ENCODE assay signal across 31 mouse cellular contexts in the genomic region with DNA sequence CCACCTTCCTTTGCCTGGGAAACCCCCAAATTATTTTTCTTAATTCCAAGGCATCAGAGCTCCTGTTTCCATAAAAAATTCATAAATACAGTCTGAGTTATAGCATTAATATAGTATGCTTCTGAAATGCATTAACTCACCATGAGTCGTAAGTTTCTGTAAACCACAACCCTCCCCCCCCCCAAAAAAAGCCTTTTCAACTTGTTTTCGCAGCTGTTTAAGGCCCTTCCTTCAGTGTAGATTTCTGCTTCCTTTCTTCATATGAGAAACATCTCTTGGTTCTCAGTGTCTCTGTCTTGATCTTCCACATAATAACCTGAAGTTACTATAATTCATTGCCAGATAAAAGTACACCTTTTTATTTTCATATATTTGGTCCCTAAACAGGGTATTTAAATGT.
"Had no signal": no experiment of that assay in that cellular context is flagged by ENCODE, and none has a peak within 500 bp of the region (broad histone marks: within the 10 kb centered on the region; RNA-seq: fewer than 3 reads in every experiment).

No protein-coding gene starts in this region.

- H3K4me2 ChIP-seq: limb, embryonic 12.5 days; limb, embryonic 13.5 days; limb, embryonic 15.5 days; liver, embryonic 11.5 days; liver, embryonic 12.5 days; liver, embryonic 13.5 days; liver, embryonic 15.5 days; lung, embryonic 14.5 days; lung, embryonic 15.5 days; midbrain, embryonic 11.5 days; midbrain, embryonic 12.5 days; midbrain, embryonic 13.5 days; midbrain, embryonic 15.5 days; neural tube, embryonic 12.5 days had no signal

- H3K9ac ChIP-seq: limb, embryonic 12.5 days; limb, embryonic 13.5 days; limb, embryonic 15.5 days; liver, embryonic 12.5 days; liver, embryonic 13.5 days; liver, embryonic 14.5 days; liver, embryonic 15.5 days; liver, postnatal 0 days; lung, embryonic 14.5 days; lung, embryonic 15.5 days; midbrain, embryonic 12.5 days; midbrain, embryonic 13.5 days; midbrain, embryonic 15.5 days; neural tube, embryonic 12.5 days had no signal

- ATAC-seq: liver, embryonic 12.5 days; liver, postnatal 0 days; lung, postnatal 0 days; midbrain, embryonic 13.5 days; midbrain, embryonic 15.5 days; midbrain, embryonic 16.5 days had no signal

- H3K36me3 ChIP-seq: limb, embryonic 10.5 days; limb, embryonic 12.5 days; limb, embryonic 13.5 days; limb, embryonic 15.5 days; liver, embryonic 12.5 days; liver, embryonic 13.5 days; liver, embryonic 15.5 days; lung, embryonic 15.5 days; midbrain, embryonic 10.5 days; midbrain, embryonic 12.5 days; midbrain, embryonic 13.5 days; midbrain, embryonic 15.5 days; neural tube, embryonic 12.5 days had no signal

- DNase-seq: left cerebral cortex, postnatal 4 days; liver; liver, embryonic 13.5 days; liver, postnatal 0 days; lung, adult 18-20 months; lung, adult 2 months; lung, embryonic 14.5 days; lung, postnatal 10 days; lung, postnatal 14 days; lung, postnatal 36 days; lung, postnatal 4 days; midbrain, embryonic 14.5 days had no signal

- H3K27ac ChIP-seq: limb, embryonic 10.5 days; limb, embryonic 12.5 days; limb, embryonic 13.5 days; limb, embryonic 15.5 days; liver, embryonic 12.5 days; liver, embryonic 13.5 days; liver, embryonic 14.5 days; liver, embryonic 15.5 days; lung, embryonic 15.5 days; macrophage; midbrain, embryonic 10.5 days; midbrain, embryonic 12.5 days; midbrain, embryonic 13.5 days; midbrain, embryonic 15.5 days; neural tube, embryonic 12.5 days had no signal

- H3K4me1 ChIP-seq: limb, embryonic 10.5 days; limb, embryonic 12.5 days; limb, embryonic 15.5 days; liver, embryonic 12.5 days; liver, embryonic 13.5 days; liver, embryonic 15.5 days; lung, embryonic 15.5 days; megakaryocyte, embryonic 14.5 days; midbrain, embryonic 10.5 days; midbrain, embryonic 12.5 days; midbrain, embryonic 13.5 days; midbrain, embryonic 15.5 days; neural tube, embryonic 12.5 days had no signal

- H3K4me3 ChIP-seq: limb, embryonic 10.5 days; limb, embryonic 12.5 days; limb, embryonic 13.5 days; limb, embryonic 15.5 days; liver, embryonic 12.5 days; liver, embryonic 13.5 days; liver, embryonic 15.5 days; lung, embryonic 15.5 days; megakaryocyte, embryonic 14.5 days; midbrain, embryonic 10.5 days; midbrain, embryonic 12.5 days; midbrain, embryonic 13.5 days; midbrain, embryonic 15.5 days; neural tube, embryonic 12.5 days had no signal

- H3K9me3 ChIP-seq: limb, embryonic 10.5 days; limb, embryonic 12.5 days; limb, embryonic 13.5 days; limb, embryonic 15.5 days; liver, embryonic 12.5 days; liver, embryonic 13.5 days; liver, embryonic 15.5 days; lung, embryonic 15.5 days; midbrain, embryonic 10.5 days; midbrain, embryonic 12.5 days; midbrain, embryonic 13.5 days; midbrain, embryonic 15.5 days; neural tube, embryonic 12.5 days had no signal

- H3K27me3 ChIP-seq: limb, embryonic 12.5 days; limb, embryonic 13.5 days; limb, embryonic 15.5 days; liver, embryonic 12.5 days; liver, embryonic 13.5 days; liver, embryonic 15.5 days; lung, embryonic 15.5 days; megakaryocyte, embryonic 14.5 days; midbrain, embryonic 12.5 days; midbrain, embryonic 13.5 days; midbrain, embryonic 15.5 days; neural tube, embryonic 12.5 days had no signal
